In genomic region chr11:20034337-20034947, GRCm38 (mm10) we compare ENCODE assay signal across 13 mouse cellular contexts.
"Had no signal": no experiment of that assay in that cellular context is flagged by ENCODE, and none has a peak within 500 bp of the region (broad histone marks: within the 10 kb centered on the region; RNA-seq: fewer than 3 reads in every experiment).

No protein-coding gene starts in this region.

- H3K27ac ChIP-seq: limb, embryonic 12.5 days; liver, embryonic 13.5 days; lung, embryonic 15.5 days; macrophage; midbrain, embryonic 15.5 days; neural tube, embryonic 12.5 days had no signal

- H3K27me3 ChIP-seq: limb, embryonic 12.5 days; liver, embryonic 13.5 days; lung, embryonic 15.5 days; megakaryocyte, embryonic 14.5 days; midbrain, embryonic 15.5 days; neural tube, embryonic 12.5 days had no signal

- H3K36me3 ChIP-seq: limb, embryonic 12.5 days; liver, embryonic 13.5 days; lung, embryonic 15.5 days; midbrain, embryonic 15.5 days; neural tube, embryonic 12.5 days had no signal

- H3K4me3 ChIP-seq: limb, embryonic 12.5 days; liver, embryonic 13.5 days; lung, embryonic 15.5 days; midbrain, embryonic 15.5 days; neural tube, embryonic 12.5 days had no signal

- H3K9ac ChIP-seq: limb, embryonic 12.5 days; liver, embryonic 13.5 days; liver, postnatal 0 days; lung, embryonic 15.5 days; midbrain, embryonic 15.5 days; neural tube, embryonic 12.5 days had no signal

- DNase-seq: kidney, postnatal 10 days; kidney, postnatal 4 days; liver; liver, embryonic 13.5 days; liver, postnatal 0 days; lung, postnatal 14 days; right cerebral cortex, postnatal 14 days had no signal

- H3K9me3 ChIP-seq: liver, embryonic 13.5 days; lung, embryonic 15.5 days; megakaryocyte, embryonic 14.5 days; midbrain, embryonic 15.5 days; neural tube, embryonic 12.5 days had no signal
